Mouse (Mus musculus): Measurements from ENCODE around the gene Acot4. TPM values are rescaled to one million over a fixed set of nuclear protein-coding genes. Genes with fewer than 3 reads are reported as not detected.
"Not testable (repeated sequence)": the region's sequence is repeated elsewhere in the genome, so short reads cannot be mapped to it uniquely, and the experiment has no call there.

The Acot4 gene
- 6.0 TPM in 2 replicates for polyA plus RNA-seq (2015; fragmentation: Nextera tagmentation; extraction: Ambion mirVana)

GRCm38 (mm10) chr12:84038241-84038640, at the start of gene Acot4:
Acot4 (plus strand) TSS chr12:84038379.
- Histone ChIP-seq H3K4me3 (replicated peaks) (peak within 1 kb of the TSS; percentile 51), H3K4me2 (peak within 1 kb of the TSS; percentile 75), H3K9ac (peak within 1 kb of the TSS; percentile 52)
- not testable (repeated sequence) for H3K9me3 ChIP-seq (replicated peaks); H3K27ac ChIP-seq; H3K4me1 ChIP-seq; H3K27me3 ChIP-seq; H3K36me3 ChIP-seq
- peak; percentile 42; the same call in 1 of the 2 replicates for ATAC-seq (replicated peaks; ENCODE audit: low FRiP score)
- WGBS, result 9% methylated on average over 32 of the region's 32 CpGs

GRCm38 (mm10) chr12:83988483-83988882, 49.7 kb upstream of the Acot4 start:
- ATAC-seq (replicated peaks; ENCODE audit: low FRiP score), result no peak
- Histone ChIP-seq H3K36me3 (peaks cover 15% of the 10 kb centered on the region), H3K9ac (peak overlapping the region; percentile 76), H3K27me3 (no peaks in the 10 kb centered on the region), H3K4me1 (peaks cover 20% of the 10 kb centered on the region), H3K9me3 (replicated peaks) (no peaks in the 10 kb centered on the region; the same call in 1 of the 2 replicates), H3K4me3 (replicated peaks) (peak overlapping the region; percentile 65), H3K27ac (peak overlapping the region; percentile 94; the same call in 1 of the 2 replicates), H3K4me2 (peak overlapping the region; percentile 80)
- whole genome bisulfite sequencing, result 56% methylated on average over 4 of the region's 4 CpGs

- H3K9me3 ChIP-seq (replicated peaks), result no peaks in the 10 kb centered on the region; the same call in 1 of the 2 replicates
- H3K27ac ChIP-seq, result no peak overlapping the region
- 98% methylated on average over 4 of the region's 4 CpGs for WGBS
- ATAC-seq (replicated peaks; ENCODE audit: low FRiP score), result no peak
- peaks cover 22% of the 10 kb centered on the region for H3K36me3 ChIP-seq
- no peaks in the 10 kb centered on the region for H3K27me3 ChIP-seq
- peaks cover 20% of the 10 kb centered on the region for H3K4me1 ChIP-seq
- no peak overlapping the region for H3K4me2 ChIP-seq
- no peak overlapping the region for H3K4me3 ChIP-seq (replicated peaks)
- H3K9ac ChIP-seq, result no peak overlapping the region
These were observed 48.8 kb upstream of the Acot4 start for GRCm38 (mm10) chr12:83989378-83989777.

GRCm38 (mm10) chr12:83997221-83997620, 41.0 kb upstream of the Acot4 start:
- Histone ChIP-seq H3K4me1 (peaks cover 24% of the 10 kb centered on the region), H3K27ac (no peak overlapping the region), H3K36me3 (peaks cover 17% of the 10 kb centered on the region), H3K4me3 (replicated peaks) (no peak overlapping the region), H3K9me3 (replicated peaks) (0 out of 2 replicates have a peak, but pooled peaks cover 6% of the 10 kb centered on the region), H3K9ac (no peak overlapping the region), H3K4me2 (no peak overlapping the region), H3K27me3 (no peaks in the 10 kb centered on the region)
- no peak for ATAC-seq (replicated peaks; ENCODE audit: low FRiP score)
- WGBS, result 68% methylated on average over 2 of the region's 2 CpGs

GRCm38 (mm10) chr12:83998341-83999107, 39.7 kb upstream of the Acot4 start:
- peaks cover 24% of the 10 kb centered on the region for H3K4me1 ChIP-seq
- 0 out of 2 replicates have a peak, but pooled peaks cover 6% of the 10 kb centered on the region for H3K9me3 ChIP-seq (replicated peaks)
- no peak overlapping the region for H3K4me3 ChIP-seq (replicated peaks)
- H3K36me3 ChIP-seq, result peaks cover 9% of the 10 kb centered on the region
- H3K4me2 ChIP-seq, result no peak overlapping the region
- whole genome bisulfite sequencing, result 42% methylated on average over 11 of the region's 11 CpGs
- H3K27me3 ChIP-seq, result no peaks in the 10 kb centered on the region
- H3K27ac ChIP-seq, result peak overlapping the region; percentile 37; the same call in 1 of the 2 replicates
- ATAC-seq (replicated peaks; ENCODE audit: low FRiP score), result peak; percentile 34
- H3K9ac ChIP-seq, result no peak overlapping the region

GRCm38 (mm10) chr12:83999237-83999636, 38.9 kb upstream of the Acot4 start:
- peak; percentile 70 for ATAC-seq (replicated peaks; ENCODE audit: low FRiP score)

GRCm38 (mm10) chr12:84000418-84000817, 37.8 kb upstream of the Acot4 start:
- H3K9me3 ChIP-seq (replicated peaks), result 0 out of 2 replicates have a peak, but pooled peaks cover 6% of the 10 kb centered on the region
- peaks cover 24% of the 10 kb centered on the region for H3K4me1 ChIP-seq
- H3K36me3 ChIP-seq, result no peaks in the 10 kb centered on the region
- no peak overlapping the region for H3K4me3 ChIP-seq (replicated peaks)
- no peaks in the 10 kb centered on the region for H3K27me3 ChIP-seq
- ATAC-seq (replicated peaks; ENCODE audit: low FRiP score), result no peak
- no peak overlapping the region for H3K27ac ChIP-seq
- 18% methylated on average over 3 of the region's 3 CpGs for WGBS
- no peak overlapping the region for H3K4me2 ChIP-seq
- no peak overlapping the region for H3K9ac ChIP-seq

More at GRCm38 (mm10) chr12:83999237-83999636, 38.9 kb upstream of the Acot4 start:
- not testable (repeated sequence) for H3K4me3 ChIP-seq (replicated peaks); H3K27me3 ChIP-seq; H3K9ac ChIP-seq; H3K9me3 ChIP-seq (replicated peaks); H3K4me2 ChIP-seq; H3K36me3 ChIP-seq
- H3K4me1 ChIP-seq, result peaks cover 24% of the 10 kb centered on the region
- WGBS, result 32% methylated on average over 8 of the region's 8 CpGs
- H3K27ac ChIP-seq, result 0 out of 2 replicates have a peak overlapping the region, but pooled peaks have one; percentile 9

- Histone ChIP-seq H3K36me3 (no peaks in the 10 kb centered on the region), H3K9ac (no peak overlapping the region), H3K4me2 (no peak overlapping the region), H3K27me3 (no peaks in the 10 kb centered on the region), H3K27ac (no peak overlapping the region), H3K9me3 (replicated peaks) (0 out of 2 replicates have a peak, but pooled peaks cover 6% of the 10 kb centered on the region), H3K4me1 (peaks cover 20% of the 10 kb centered on the region), H3K4me3 (replicated peaks) (no peak overlapping the region)
- ATAC-seq (replicated peaks; ENCODE audit: low FRiP score), result no peak
- WGBS, result 61% methylated on average over 1 of the region's 1 CpGs
These were observed 34.3 kb upstream of the Acot4 start for GRCm38 (mm10) chr12:84003866-84004265.

- Histone ChIP-seq H3K4me2 (no peak overlapping the region), H3K27me3 (no peaks in the 10 kb centered on the region), H3K9ac (no peak overlapping the region), H3K4me1 (peaks cover 40% of the 10 kb centered on the region), H3K27ac (no peak overlapping the region), H3K36me3 (no peaks in the 10 kb centered on the region), H3K9me3 (replicated peaks) (no peaks in the 10 kb centered on the region), H3K4me3 (replicated peaks) (no peak overlapping the region)
- WGBS, result 91% methylated on average over 12 of the region's 12 CpGs
- no peak for ATAC-seq (replicated peaks; ENCODE audit: low FRiP score)
These were observed 29.9 kb upstream of the Acot4 start for GRCm38 (mm10) chr12:84008251-84008650.

- Histone ChIP-seq H3K9ac (0 out of 2 replicates have a peak overlapping the region, but pooled peaks have one; percentile 50), H3K4me2 (peak overlapping the region; percentile 73), H3K36me3 (no peaks in the 10 kb centered on the region; the same call in 1 of the 2 replicates), H3K9me3 (replicated peaks) (no peaks in the 10 kb centered on the region), H3K27ac (peak overlapping the region; percentile 59), H3K4me3 (replicated peaks) (peak overlapping the region; percentile 53), H3K4me1 (peaks cover 40% of the 10 kb centered on the region), H3K27me3 (no peaks in the 10 kb centered on the region)
- WGBS, result 69% methylated on average over 8 of the region's 8 CpGs
- ATAC-seq (replicated peaks; ENCODE audit: low FRiP score), result no peak
These were observed 29.4 kb upstream of the Acot4 start for GRCm38 (mm10) chr12:84008729-84009128.

- peak within 1 kb of the TSS; percentile 73 for H3K4me2 ChIP-seq
- peak within 1 kb of the TSS; percentile 53 for H3K4me3 ChIP-seq (replicated peaks)
- peak within 1 kb of the TSS; percentile 59 for H3K27ac ChIP-seq
- H3K27me3 ChIP-seq; H3K9me3 ChIP-seq (replicated peaks); H3K36me3 ChIP-seq: not testable (repeated sequence)
- peak; percentile 94 for ATAC-seq (replicated peaks; ENCODE audit: low FRiP score)
- H3K9ac ChIP-seq, result peak within 1 kb of the TSS; percentile 50
- peaks cover 40% of the 10 kb centered on the region for H3K4me1 ChIP-seq
- WGBS, result 2% methylated on average over 57 of the region's 70 CpGs
These were observed 28.8 kb upstream of the Acot4 start, which contains the start of gene Acot1 for GRCm38 (mm10) chr12:84009171-84009965. Acot1 (plus strand) TSS chr12:84009490.
